Mouse (Mus musculus): ENCODE measurements around the gene Pcyox1.
"Not testable (repeated sequence)": the region's sequence is repeated elsewhere in the genome, so short reads cannot be mapped to it uniquely, and the experiment has no call there.

The Pcyox1 gene

GRCm38 (mm10) chr6:86366125-86366852 lies 30.7 kb downstream of the Pcyox1 start:
- DNase-seq (ENCODE audit: low spot score in 2 of 2) = peak in 1 of 2 experiments; percentile 25

- peak; percentile 89 to 93 for DNase-seq (ENCODE audit: low spot score in 2 of 2)
These were observed 31.4 kb downstream of the Pcyox1 start, which contains the start of gene Fam136a for GRCm38 (mm10) chr6:86365371-86366124. TSS of gene Fam136a (plus strand) at chr6:86365646.

DNA sequence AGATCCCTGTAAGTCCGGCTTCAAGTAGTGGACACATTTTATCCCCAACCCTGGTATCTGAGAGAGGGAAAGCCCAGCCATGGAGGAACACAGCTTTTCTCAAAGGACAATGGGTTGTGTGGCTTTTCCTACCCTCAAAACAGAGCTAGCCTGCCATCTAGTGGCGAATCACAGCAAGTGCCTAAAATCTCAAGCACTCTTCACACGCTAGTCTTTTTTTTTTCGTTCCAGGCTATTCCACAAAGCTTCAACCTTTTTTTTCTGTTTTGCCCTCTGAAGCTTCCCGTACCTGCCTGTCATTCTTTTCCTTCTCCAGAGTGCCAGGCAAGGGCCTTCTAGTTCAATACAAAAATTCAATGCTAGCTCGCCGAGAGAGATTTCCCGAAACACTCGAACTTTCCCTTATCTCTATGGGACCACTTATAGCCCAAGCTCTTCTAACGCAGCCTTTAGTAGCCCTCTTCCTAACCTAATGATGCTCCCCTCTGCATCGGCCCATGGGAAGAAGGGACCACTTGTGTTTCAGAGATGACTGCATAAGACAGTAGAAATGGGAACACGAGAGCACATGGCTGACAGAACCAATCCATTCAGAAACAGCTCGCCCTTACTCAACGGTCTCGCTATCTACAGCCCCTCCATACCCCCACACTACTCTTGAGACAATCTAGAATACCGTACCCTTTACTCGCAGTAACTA lies 32.4 kb downstream of the Pcyox1 start:
- peak; percentile 45 to 61 for DNase-seq (ENCODE audit: low spot score in 2 of 2)

- no peak for DNase-seq (ENCODE audit: low spot score in 2 of 2)
These were observed 35.6 kb downstream of the Pcyox1 start for GRCm38 (mm10) chr6:86361373-86361772.

- DNase-seq (ENCODE audit: low spot score in 2 of 2) = no peak
These were observed 36.3 kb downstream of the Pcyox1 start for GRCm38 (mm10) chr6:86360691-86361090.

DNA sequence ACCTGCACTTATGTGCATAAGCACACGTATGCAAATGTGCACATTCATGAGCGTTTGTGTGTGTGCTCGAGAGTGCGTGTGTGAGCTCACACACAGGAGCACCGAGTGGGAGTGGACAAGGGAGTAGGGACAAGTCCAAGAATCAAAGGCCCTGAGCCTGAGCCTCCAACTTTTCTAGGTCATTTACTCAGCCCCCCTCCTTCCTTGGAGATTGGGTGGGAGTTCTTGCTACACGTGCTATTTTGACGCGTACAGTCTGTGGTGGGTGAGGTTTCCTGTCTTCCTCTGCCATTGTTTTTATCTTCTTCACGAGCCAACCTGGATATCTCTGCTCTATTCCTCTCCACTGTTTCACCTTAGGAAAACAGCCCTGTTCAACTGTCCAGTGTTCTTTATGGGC lies 40.0 kb downstream of the Pcyox1 start:
- no peak for DNase-seq (ENCODE audit: low spot score in 2 of 2)

DNA sequence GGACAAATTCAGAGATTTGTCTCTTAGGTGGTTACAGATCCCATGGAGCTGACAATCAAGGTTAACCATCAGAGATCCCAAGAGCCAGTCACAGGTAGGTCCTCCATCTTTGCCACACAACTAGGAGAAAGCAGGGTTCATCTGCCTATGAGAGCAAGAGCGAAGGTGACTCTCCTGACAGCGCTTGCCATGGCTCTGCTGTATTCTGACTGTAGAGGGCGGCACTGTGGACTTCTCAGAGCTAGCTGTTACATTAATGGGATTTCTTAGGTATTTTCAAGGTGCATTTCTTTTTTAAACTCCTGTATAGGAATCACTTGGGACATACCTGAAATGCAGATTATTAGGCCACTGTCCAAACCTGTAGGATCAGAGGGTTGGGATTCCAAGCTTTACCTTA lies 42.0 kb downstream of the Pcyox1 start:
- no peak for DNase-seq (ENCODE audit: low spot score in 2 of 2)

GRCm38 (mm10) chr6:86349257-86349656 lies 47.7 kb downstream of the Pcyox1 start:
- no peak for DNase-seq (ENCODE audit: low spot score in 2 of 2)

DNA sequence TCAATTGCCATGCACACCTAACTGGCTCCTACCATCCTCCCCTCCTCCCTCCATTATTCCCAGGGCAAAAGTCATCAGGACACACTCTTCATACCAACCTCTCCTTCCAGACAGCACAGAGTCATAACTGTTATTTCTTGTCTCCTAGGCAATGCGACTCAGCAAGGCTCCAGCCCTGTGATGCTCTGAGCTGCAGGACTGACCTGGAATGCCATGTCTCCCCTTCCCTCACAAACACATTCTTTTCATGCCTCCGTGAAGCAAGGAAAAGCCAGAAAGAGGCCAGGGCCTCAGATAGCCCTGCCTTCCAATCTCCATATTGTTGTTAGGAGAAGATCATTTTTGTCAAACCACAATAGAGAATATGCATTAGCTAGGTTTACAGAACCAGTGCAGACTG lies 50.9 kb downstream of the Pcyox1 start:
- no peak for DNase-seq (ENCODE audit: low spot score in 2 of 2)

DNA sequence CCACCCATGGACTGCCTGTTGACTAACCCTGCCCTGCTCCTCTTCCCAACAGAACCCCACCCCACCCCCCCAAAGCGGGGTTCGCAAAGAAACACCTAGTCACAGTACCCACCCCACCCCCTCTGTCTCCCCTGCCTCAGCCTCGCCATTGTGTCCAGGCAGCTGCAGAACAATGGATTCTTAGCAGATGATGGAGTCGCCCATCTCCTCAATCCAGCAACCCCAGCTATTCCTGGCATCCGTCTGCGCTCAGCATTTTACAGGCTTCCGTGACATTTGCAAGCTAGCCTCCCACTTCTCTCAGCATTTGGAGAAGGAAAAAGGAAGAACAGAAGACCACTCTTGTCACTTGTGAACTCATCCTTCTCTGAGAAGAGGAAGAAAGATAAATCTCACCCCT lies 53.3 kb downstream of the Pcyox1 start:
- DNase-seq (ENCODE audit: low spot score in 2 of 2) = no peak

DNA sequence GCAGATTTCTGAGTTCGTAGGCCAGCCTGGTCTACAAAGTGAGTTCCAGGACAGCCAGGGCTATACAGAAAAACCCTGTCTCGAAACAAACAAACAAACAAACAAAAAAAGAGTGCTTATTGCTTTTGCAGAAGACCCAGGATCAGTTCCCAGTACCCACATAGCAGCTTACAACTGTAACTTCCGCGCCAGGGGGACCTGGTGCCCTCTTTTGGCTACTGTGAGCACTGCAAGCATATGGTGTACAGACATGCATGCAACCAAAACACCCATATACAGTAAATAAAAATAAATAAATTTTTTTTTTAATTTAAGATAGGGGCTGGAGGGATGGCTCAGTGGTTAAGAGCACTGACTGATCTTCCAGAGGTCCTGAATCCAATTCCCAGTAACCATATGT lies 60.6 kb downstream of the Pcyox1 start:
- DNase-seq (ENCODE audit: low spot score in 2 of 2) = not testable (repeated sequence)

All from urinary bladder, adult 18-20 months (tissue).